13 mouse cellular contexts compared by ENCODE assay signal in the genomic region with DNA sequence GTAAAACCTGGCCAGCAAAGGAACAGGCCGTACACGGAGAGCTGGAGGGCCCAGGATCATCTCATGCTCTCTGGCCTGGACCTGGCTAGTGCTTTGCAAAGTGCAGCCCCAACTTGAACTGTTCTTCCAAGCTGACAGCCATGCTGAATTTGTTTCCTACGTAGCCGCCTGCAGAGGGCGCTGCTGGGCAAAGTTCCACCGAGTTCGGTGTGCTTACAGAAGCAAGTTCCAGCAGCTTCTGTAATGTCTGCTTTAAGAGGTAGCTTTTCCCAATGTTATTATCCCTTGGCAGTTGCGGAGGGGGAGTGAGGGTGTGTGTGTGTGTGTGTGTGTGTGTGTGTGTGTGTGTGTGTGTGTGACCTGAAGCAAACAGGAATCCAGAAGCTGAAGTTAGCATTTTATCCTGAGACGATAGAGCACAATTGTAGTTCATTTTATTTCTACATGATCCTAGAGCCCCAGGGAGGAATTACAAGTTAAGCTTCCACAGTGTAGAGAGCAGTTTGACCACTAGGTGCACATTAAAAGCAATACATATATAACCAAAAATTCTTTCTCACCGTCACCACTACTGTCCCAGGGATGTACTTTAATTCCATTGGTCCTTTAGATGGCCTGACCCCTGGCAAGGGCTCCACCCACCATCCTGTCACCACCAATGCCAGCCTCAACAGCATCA. TPM values are rescaled to one million over a fixed set of nuclear protein-coding genes. Genes with fewer than 3 reads are reported as not detected.
"Had no signal": no experiment of that assay in that cellular context is flagged by ENCODE, and none has a peak within 500 bp of the region (broad histone marks: within the 10 kb centered on the region; RNA-seq: fewer than 3 reads in every experiment).

No protein-coding gene starts in this region.

RNA-seq across cellular contexts. Expression of a gene that starts 5.9 kb away (rescaled TPM):
- total RNA-seq: layer of hippocampus, postnatal 14 days; left cerebral cortex, adult 18-20 months had no signal
- polyA plus RNA-seq: kidney, embryonic 14.5 days; limb, embryonic 13.5 days; liver, embryonic 14.5 days; midbrain, embryonic 12.5 days; neural tube, embryonic 11.5 days had no signal

RNA-seq across cellular contexts. Expression of a gene that starts 17.9 kb away (rescaled TPM):
- total RNA-seq: layer of hippocampus, postnatal 14 days; left cerebral cortex, postnatal 4 days had no signal
- polyA plus RNA-seq: kidney, embryonic 14.5 days; limb, embryonic 13.5 days; midbrain, embryonic 12.5 days; neural tube, embryonic 11.5 days had no signal

RNA-seq across cellular contexts. Expression of a gene that starts 30.5 kb away (rescaled TPM):
- total RNA-seq: layer of hippocampus, adult 8-10 months; layer of hippocampus, postnatal 14 days; left cerebral cortex, postnatal 4 days; liver, adult 2 months; neutrophil, adult 5-6 weeks had no signal
- polyA plus RNA-seq: kidney, embryonic 14.5 days; liver, adult 2 months; liver, embryonic 14.5 days; lung, embryonic 16.5 days; midbrain, embryonic 12.5 days; myocyte; neural tube, embryonic 11.5 days had no signal
